Mouse (Mus musculus): Measurements from ENCODE around the gene Ripor1. TPM values are rescaled to one million over a fixed set of nuclear protein-coding genes. Genes with fewer than 3 reads are reported as not detected.
"Not testable (repeated sequence)": the region's sequence is repeated elsewhere in the genome, so short reads cannot be mapped to it uniquely, and the experiment has no call there.

The Ripor1 gene
- 0.23 and 0.27 TPM in 2 replicates for polyA plus RNA-seq (2012)

DNA sequence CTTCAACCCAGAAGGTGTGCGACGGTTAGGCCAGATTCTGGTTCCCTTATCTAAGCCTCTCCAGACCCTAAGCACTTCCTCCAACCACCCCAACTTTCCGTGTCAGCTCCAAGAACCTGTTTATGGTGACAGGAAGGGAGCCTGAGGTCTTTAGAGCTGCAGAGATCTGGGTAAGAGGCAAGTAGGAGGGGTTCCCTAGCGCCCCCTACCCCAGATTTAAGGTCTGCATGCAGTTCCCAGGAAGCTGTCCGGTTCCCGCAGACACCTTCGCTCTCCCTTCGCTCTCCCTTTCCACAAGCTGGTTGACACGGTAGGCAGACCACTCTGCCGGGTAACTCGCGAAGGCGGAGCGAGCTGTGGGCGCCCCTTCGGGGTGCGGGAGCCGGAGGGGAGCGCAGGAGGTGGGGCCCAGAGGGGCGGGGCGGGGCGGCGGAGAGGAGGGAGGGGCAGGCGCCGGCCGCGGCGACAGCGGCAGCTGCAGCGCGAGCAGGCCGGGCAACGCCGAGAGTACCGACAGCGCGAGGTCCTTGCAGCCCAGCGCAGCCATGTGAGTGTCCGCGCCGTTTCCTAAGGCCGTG, at the start of gene Ripor1:
Gene Ripor1 (plus strand): TSS at position 452 of the 578 bp plus-strand sequence.
- Histone ChIP-seq H3K36me3 (ENCODE audit: control insufficient read depth) (no peaks in the 10 kb centered on the region), H3K4me3 (replicated peaks) (peak within 1 kb of the TSS; percentile 76), H3K4me1 (ENCODE audit: control insufficient read depth) (peaks cover 59% of the 10 kb centered on the region), H3K27me3 (ENCODE audit: control insufficient read depth) (peaks cover 9% of the 10 kb centered on the region), H3K9me3 (ENCODE audit: control insufficient read depth, low read length) (no peaks in the 10 kb centered on the region)
- TF ChIP-seq TAL1 (IDR thresholded peaks at IDR 0.05; ENCODE audit: low read length), result no peak

DNA sequence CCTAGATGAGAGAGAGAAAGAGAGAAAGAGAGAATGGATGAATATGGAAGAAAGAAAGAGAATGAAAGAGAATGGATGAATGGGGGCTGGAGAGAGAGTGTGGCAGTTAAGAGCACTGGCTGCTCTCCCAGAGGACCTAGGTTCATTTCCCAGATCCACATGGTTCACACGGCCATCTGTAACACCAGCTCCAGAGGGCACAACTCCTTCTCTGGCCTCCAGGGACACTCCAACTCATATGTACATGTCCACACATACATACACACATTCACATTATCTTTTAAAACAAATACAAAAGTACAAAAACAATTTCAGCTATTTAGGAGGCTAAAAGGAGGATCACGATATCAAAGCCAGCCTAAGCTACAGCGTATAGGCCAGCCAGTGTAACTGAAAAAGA, 42.2 kb upstream of the Ripor1 start:
- H3K4me3 ChIP-seq (replicated peaks), result no peak overlapping the region
- H3K9me3 ChIP-seq (ENCODE audit: control insufficient read depth, low read length), result no peaks in the 10 kb centered on the region
- no peaks in the 10 kb centered on the region for H3K27me3 ChIP-seq (ENCODE audit: control insufficient read depth)
- H3K36me3 ChIP-seq (ENCODE audit: control insufficient read depth), result peaks cover 46% of the 10 kb centered on the region
- peaks cover 57% of the 10 kb centered on the region for H3K4me1 ChIP-seq (ENCODE audit: control insufficient read depth)
- TF ChIP-seq GATA1 (IDR thresholded peaks at IDR 0.05; ENCODE audit: low read length), result no peak
- TF ChIP-seq TAL1 (IDR thresholded peaks at IDR 0.05; ENCODE audit: low read length), result no peak

DNA sequence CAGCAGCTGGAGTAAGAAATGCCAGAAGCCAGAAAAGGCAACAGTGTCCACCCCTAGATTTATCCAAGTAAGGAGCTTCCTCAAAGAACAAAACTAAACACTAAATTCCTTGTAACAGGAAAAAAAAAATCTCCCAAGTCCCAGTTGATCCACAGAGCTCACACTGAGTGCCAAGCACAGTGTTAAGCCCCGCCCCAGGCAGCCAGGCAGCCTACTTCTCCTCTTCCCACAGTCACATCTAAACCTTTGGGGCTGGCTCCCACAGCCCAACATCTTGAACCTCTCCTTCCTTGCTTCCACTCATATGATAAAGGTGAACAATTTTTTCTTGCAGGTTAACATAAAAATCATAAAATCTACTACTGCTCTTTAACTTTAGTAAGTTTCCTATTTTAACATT, 41.2 kb upstream of the Ripor1 start:
- TF ChIP-seq GATA1 (IDR thresholded peaks at IDR 0.05; ENCODE audit: low read length) (no peak), TAL1 (IDR thresholded peaks at IDR 0.05; ENCODE audit: low read length) (no peak)
- Histone ChIP-seq H3K9me3 (ENCODE audit: control insufficient read depth, low read length) (no peaks in the 10 kb centered on the region), H3K4me3 (replicated peaks) (peak overlapping the region; percentile 5), H3K27me3 (ENCODE audit: control insufficient read depth) (no peaks in the 10 kb centered on the region), H3K4me1 (ENCODE audit: control insufficient read depth) (peaks cover 57% of the 10 kb centered on the region), H3K36me3 (ENCODE audit: control insufficient read depth) (peaks cover 39% of the 10 kb centered on the region)

DNA sequence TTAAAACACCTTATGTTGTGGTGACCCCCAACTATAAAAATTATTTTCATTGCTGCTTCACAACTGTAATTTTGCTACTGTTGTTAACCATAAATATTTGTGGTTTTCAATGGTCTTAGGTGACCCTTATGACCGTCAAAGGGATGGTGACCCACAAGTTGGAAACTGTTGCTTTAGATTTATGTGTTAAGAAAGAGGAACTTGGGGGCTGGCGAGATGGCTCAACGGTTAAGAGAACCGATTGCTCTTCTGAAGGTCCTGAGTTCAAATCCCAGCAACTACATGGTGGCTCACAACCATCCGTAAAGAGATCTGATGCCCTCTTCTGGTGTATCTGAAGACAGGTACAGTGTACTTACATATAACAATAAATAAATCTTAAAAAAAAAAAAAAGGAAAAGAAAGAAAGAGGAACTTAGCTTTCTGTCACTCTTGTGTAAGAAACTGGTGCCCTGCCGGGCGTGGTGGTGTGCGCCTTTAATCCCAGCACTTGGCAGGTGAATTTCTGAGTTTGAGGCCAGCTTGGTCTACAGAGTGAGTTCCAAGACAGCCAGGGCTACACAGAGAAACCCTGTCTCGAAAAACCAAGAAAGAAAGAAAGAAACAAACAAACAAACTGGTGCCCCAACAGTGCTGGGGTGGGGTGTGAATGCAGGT, 40.4 kb upstream of the Ripor1 start:
- Histone ChIP-seq H3K4me1 (ENCODE audit: control insufficient read depth) (peaks cover 57% of the 10 kb centered on the region), H3K4me3 (replicated peaks) (peak overlapping the region; percentile 92), H3K36me3 (ENCODE audit: control insufficient read depth) (peaks cover 32% of the 10 kb centered on the region)
- not testable (repeated sequence) for H3K27me3 ChIP-seq (ENCODE audit: control insufficient read depth); H3K9me3 ChIP-seq (ENCODE audit: control insufficient read depth, low read length)

DNA sequence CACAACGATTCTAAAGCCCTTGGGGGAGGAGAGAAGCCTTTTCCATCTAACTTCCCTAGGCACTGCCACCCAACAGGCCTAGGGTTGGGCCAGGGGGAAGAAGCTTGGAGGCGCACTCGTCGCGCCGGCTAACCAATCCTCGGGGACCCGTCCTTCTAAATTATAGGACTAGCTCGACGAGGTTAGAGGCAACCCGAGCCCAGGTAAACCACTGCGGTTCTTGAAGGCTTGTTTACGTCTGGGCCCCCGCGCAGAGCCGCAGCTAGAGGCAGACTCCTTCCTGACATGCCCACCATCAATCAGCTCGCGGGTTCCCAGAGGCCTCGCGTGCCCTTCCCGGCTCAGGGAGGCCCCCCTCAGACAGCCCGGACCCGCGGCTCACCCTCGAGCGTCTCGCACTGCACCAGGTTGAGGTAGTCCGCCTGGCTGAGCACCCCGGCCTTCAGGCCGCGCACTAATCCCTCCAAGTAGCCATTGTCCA, 39.6 kb upstream of the Ripor1 start:
- Histone ChIP-seq H3K36me3 (ENCODE audit: control insufficient read depth) (peaks cover 26% of the 10 kb centered on the region), H3K9me3 (ENCODE audit: control insufficient read depth, low read length) (no peaks in the 10 kb centered on the region), H3K4me1 (ENCODE audit: control insufficient read depth) (peaks cover 57% of the 10 kb centered on the region), H3K4me3 (replicated peaks) (peak overlapping the region; percentile 92), H3K27me3 (ENCODE audit: control insufficient read depth) (no peaks in the 10 kb centered on the region)
- TF ChIP-seq GATA1 (IDR thresholded peaks at IDR 0.05; ENCODE audit: low read length) (no peak), TAL1 (IDR thresholded peaks at IDR 0.05; ENCODE audit: low read length) (no peak)

DNA sequence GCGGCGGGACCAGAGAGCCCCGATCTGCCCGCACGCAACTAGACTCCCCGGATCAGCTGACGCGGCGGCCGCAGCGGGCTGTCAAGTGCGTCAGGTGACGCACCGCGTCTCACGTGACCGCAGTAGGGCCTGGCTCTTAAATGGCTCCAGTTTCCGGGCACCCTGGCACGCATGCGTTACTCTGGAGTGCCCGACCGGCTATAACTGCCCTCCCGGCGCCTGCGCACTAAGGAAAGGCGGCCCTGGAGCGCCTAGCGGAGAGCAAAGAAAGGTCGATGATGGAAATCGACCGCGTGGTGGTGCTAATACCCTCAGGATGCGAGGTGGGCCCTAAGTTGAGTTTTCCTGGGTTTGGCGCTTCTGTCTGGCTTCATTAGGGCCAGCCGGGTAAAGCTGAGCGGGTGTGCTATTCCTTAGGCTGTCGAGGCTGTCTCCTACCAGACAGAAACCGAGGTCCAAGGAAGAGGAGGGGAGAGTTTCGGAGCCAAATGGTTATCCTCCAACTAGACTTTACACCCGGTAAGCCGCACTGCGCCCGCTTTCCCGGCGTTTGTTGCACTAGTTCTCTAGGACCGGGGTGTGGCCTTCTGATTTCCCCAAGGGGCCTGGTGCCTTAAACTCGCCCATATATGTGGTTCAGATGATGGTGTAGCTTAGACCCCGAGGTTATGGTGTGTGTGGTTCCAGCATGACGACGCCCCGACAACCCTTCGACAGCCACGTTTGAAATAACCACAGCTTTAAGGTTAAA, 38.9 kb upstream of the Ripor1 start, which contains the start of gene Atp6v0d1:
Gene Atp6v0d1 (minus strand): TSS at position 96 of the 751 bp plus-strand sequence.
- Histone ChIP-seq H3K27me3 (ENCODE audit: control insufficient read depth) (no peaks in the 10 kb centered on the region), H3K36me3 (ENCODE audit: control insufficient read depth) (peaks cover 21% of the 10 kb centered on the region), H3K9me3 (ENCODE audit: control insufficient read depth, low read length) (no peaks in the 10 kb centered on the region), H3K4me1 (ENCODE audit: control insufficient read depth) (peaks cover 54% of the 10 kb centered on the region), H3K4me3 (replicated peaks) (peak within 1 kb of the TSS; percentile 92)
- TF ChIP-seq GATA1 (IDR thresholded peaks at IDR 0.05; ENCODE audit: low read length), result no peak
- TF ChIP-seq TAL1 (IDR thresholded peaks at IDR 0.05; ENCODE audit: low read length), result no peak

DNA sequence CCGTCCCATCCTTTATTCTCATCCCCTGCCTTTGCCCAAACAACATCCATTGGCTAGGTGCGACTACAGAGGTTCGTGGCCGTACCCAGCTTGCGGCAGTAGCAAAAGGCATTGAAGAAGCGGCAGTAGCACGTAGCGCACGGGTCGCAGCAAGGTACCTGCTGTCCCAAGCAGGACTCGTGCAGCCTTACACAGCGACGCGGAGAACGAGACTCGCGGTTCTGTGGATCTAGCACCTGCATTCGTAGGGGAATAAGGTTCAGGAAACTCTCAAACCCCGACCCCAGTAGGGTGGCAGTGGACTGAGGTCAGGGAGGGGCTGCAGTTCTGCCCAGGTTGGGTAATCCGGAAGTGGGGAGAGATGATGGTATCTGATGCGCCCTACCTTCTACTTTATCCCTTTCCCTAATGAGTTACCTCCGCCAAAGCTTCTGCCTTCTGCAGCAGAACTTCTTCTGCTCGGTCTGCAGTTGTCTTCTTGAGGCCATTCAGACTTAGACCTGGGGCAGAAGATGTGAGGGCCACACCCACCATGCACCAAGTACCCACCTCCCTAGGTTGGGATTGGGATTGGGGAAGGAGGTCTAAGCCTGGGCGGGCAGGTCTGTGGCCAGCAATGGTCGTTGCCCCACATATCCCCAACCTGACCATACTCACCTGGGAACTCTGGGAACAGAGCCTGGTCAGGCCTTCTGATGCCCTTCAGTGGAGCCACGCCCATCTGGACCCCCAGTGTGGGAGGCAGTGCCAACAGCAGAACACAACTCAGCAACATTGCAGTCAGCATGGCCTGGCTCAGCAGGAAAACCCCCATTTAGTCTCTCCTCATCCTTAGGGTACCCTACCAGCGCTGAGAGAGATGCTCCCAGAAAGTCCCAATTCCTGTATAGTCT, 38.1 kb upstream of the Ripor1 start:
- Histone ChIP-seq H3K9me3 (ENCODE audit: control insufficient read depth, low read length) (no peaks in the 10 kb centered on the region), H3K36me3 (ENCODE audit: control insufficient read depth) (peaks cover 17% of the 10 kb centered on the region), H3K4me3 (replicated peaks) (peak overlapping the region; percentile 92), H3K27me3 (ENCODE audit: control insufficient read depth) (no peaks in the 10 kb centered on the region), H3K4me1 (ENCODE audit: control insufficient read depth) (peaks cover 48% of the 10 kb centered on the region)
- no peak for TF ChIP-seq GATA1 (IDR thresholded peaks at IDR 0.05; ENCODE audit: low read length)
- no peak for TF ChIP-seq TAL1 (IDR thresholded peaks at IDR 0.05; ENCODE audit: low read length)

DNA sequence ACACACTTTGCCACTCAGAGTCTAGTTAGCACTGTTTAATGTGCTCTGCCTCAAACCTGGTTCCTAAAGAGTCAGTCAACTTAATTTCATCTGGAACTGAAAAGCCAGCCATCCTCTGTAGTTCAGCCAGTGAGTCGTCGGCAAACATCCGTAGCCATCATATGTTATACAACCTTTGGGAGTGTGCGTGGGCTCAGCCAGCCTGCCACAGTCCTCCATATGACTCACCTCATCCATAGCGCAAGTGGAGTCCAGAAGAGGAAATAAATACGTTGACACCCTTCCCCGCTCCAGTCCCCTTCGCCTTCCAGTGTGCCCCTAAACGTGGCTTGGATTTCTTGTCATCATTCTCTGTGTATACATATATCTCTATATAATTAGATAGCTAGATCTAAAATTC, 33.2 kb upstream of the Ripor1 start:
- Histone ChIP-seq H3K4me1 (ENCODE audit: control insufficient read depth) (peaks cover 7% of the 10 kb centered on the region), H3K9me3 (ENCODE audit: control insufficient read depth, low read length) (no peaks in the 10 kb centered on the region), H3K36me3 (ENCODE audit: control insufficient read depth) (no peaks in the 10 kb centered on the region), H3K4me3 (replicated peaks) (no peak overlapping the region), H3K27me3 (ENCODE audit: control insufficient read depth) (no peaks in the 10 kb centered on the region)
- TF ChIP-seq GATA1 (IDR thresholded peaks at IDR 0.05; ENCODE audit: low read length) (no peak), TAL1 (IDR thresholded peaks at IDR 0.05; ENCODE audit: low read length) (no peak)
